Mouse (Mus musculus): ENCODE measurements around the gene Nostrin. TPM values are rescaled to one million over a fixed set of nuclear protein-coding genes. Genes with fewer than 3 reads are reported as not detected.

The Nostrin gene
- polyA plus RNA-seq, 1 experiment from 2014 or later, result 24.1 TPM

GRCm38 (mm10) chr2:69140215-69140614, 4.6 kb downstream of the Nostrin start:
- Histone ChIP-seq H3K79me2 (ENCODE audit: inconsistent target) (peaks cover 22% of the 10 kb centered on the region), H3K36me3 (ENCODE audit: inconsistent target) (0 out of 2 replicates have a peak, but pooled peaks cover 7% of the 10 kb centered on the region), H3K4me3 (ENCODE audit: inconsistent target) (no peak overlapping the region), H3K27ac (no peak overlapping the region)
- WGBS (ENCODE audit: missing documents), result 67% methylated on average over 2 of the region's 2 CpGs

GRCm38 (mm10) chr2:69140816-69141215, 5.2 kb downstream of the Nostrin start:
- Histone ChIP-seq H3K27ac (no peak overlapping the region), H3K36me3 (ENCODE audit: inconsistent target) (0 out of 2 replicates have a peak, but pooled peaks cover 9% of the 10 kb centered on the region), H3K79me2 (ENCODE audit: inconsistent target) (peaks cover 22% of the 10 kb centered on the region), H3K4me3 (ENCODE audit: inconsistent target) (no peak overlapping the region)
- WGBS (ENCODE audit: missing documents), result 88% methylated on average over 4 of the region's 4 CpGs

- WGBS (ENCODE audit: missing documents), result 86% methylated on average over 3 of the region's 3 CpGs
- Histone ChIP-seq H3K79me2 (ENCODE audit: inconsistent target) (no peaks in the 10 kb centered on the region), H3K27ac (no peak overlapping the region)
Observed at GRCm38 (mm10) chr2:69148691-69149090, 13.1 kb downstream of the Nostrin start.

GRCm38 (mm10) chr2:69149154-69149553, 13.6 kb downstream of the Nostrin start:
- Histone ChIP-seq H3K4me3 (ENCODE audit: inconsistent target) (no peak overlapping the region), H3K27ac (no peak overlapping the region), H3K36me3 (ENCODE audit: inconsistent target) (0 out of 2 replicates have a peak, but pooled peaks cover 9% of the 10 kb centered on the region), H3K79me2 (ENCODE audit: inconsistent target) (no peaks in the 10 kb centered on the region)
- whole genome bisulfite sequencing (ENCODE audit: missing documents), result 84% methylated on average over 10 of the region's 10 CpGs

More at GRCm38 (mm10) chr2:69148691-69149090, 13.1 kb downstream of the Nostrin start:
- H3K4me3 ChIP-seq (ENCODE audit: inconsistent target), result no peak overlapping the region
- 0 out of 2 replicates have a peak, but pooled peaks cover 9% of the 10 kb centered on the region for H3K36me3 ChIP-seq (ENCODE audit: inconsistent target)

GRCm38 (mm10) chr2:69150841-69151240, 15.2 kb downstream of the Nostrin start:
- WGBS (ENCODE audit: missing documents), result 94% methylated on average over 5 of the region's 5 CpGs
- no peak overlapping the region for H3K27ac ChIP-seq
- no peak overlapping the region for H3K4me3 ChIP-seq (ENCODE audit: inconsistent target)
- no peaks in the 10 kb centered on the region for H3K36me3 ChIP-seq (ENCODE audit: inconsistent target)
- no peaks in the 10 kb centered on the region for H3K79me2 ChIP-seq (ENCODE audit: inconsistent target)

- Histone ChIP-seq H3K27ac (no peak overlapping the region), H3K79me2 (ENCODE audit: inconsistent target) (no peaks in the 10 kb centered on the region), H3K4me3 (ENCODE audit: inconsistent target) (no peak overlapping the region), H3K36me3 (ENCODE audit: inconsistent target) (peaks cover 13% of the 10 kb centered on the region; the same call in 1 of the 2 replicates)
- 88% methylated on average over 3 of the region's 3 CpGs for WGBS (ENCODE audit: missing documents)
Observed at GRCm38 (mm10) chr2:69155861-69156260, 20.3 kb downstream of the Nostrin start.

- 86% methylated on average over 7 of the region's 7 CpGs for WGBS (ENCODE audit: missing documents)
Observed at GRCm38 (mm10) chr2:69156283-69156682, 20.7 kb downstream of the Nostrin start.

GRCm38 (mm10) chr2:69158907-69159306, 23.3 kb downstream of the Nostrin start:
- no peak overlapping the region for H3K4me3 ChIP-seq (ENCODE audit: inconsistent target)
- no peaks in the 10 kb centered on the region for H3K79me2 ChIP-seq (ENCODE audit: inconsistent target)
- H3K27ac ChIP-seq, result no peak overlapping the region
- H3K36me3 ChIP-seq (ENCODE audit: inconsistent target), result peaks cover 13% of the 10 kb centered on the region; the same call in 1 of the 2 replicates

More at GRCm38 (mm10) chr2:69156283-69156682, 20.7 kb downstream of the Nostrin start:
- Histone ChIP-seq H3K4me3 (ENCODE audit: inconsistent target) (no peak overlapping the region), H3K27ac (no peak overlapping the region), H3K79me2 (ENCODE audit: inconsistent target) (no peaks in the 10 kb centered on the region), H3K36me3 (ENCODE audit: inconsistent target) (peaks cover 13% of the 10 kb centered on the region; the same call in 1 of the 2 replicates)

- 91% methylated on average over 9 of the region's 9 CpGs for WGBS (ENCODE audit: missing documents)
- no peak overlapping the region for H3K4me3 ChIP-seq (ENCODE audit: inconsistent target)
- H3K27ac ChIP-seq, result no peak overlapping the region
- peaks cover 4% of the 10 kb centered on the region; the same call in 1 of the 2 replicates for H3K36me3 ChIP-seq (ENCODE audit: inconsistent target)
- H3K79me2 ChIP-seq (ENCODE audit: inconsistent target), result no peaks in the 10 kb centered on the region
Observed at GRCm38 (mm10) chr2:69170395-69171077, 34.9 kb downstream of the Nostrin start.

GRCm38 (mm10) chr2:69175296-69175695, 39.7 kb downstream of the Nostrin start:
- Histone ChIP-seq H3K79me2 (ENCODE audit: inconsistent target) (no peaks in the 10 kb centered on the region), H3K36me3 (ENCODE audit: inconsistent target) (no peaks in the 10 kb centered on the region), H3K4me3 (ENCODE audit: inconsistent target) (no peak overlapping the region), H3K27ac (no peak overlapping the region)
- 95% methylated on average over 5 of the region's 5 CpGs for WGBS (ENCODE audit: missing documents)

- 91% methylated on average over 4 of the region's 4 CpGs for WGBS (ENCODE audit: missing documents)
- no peaks in the 10 kb centered on the region for H3K79me2 ChIP-seq (ENCODE audit: inconsistent target)
Observed at GRCm38 (mm10) chr2:69179721-69180120, 44.1 kb downstream of the Nostrin start.

GRCm38 (mm10) chr2:69187990-69188389, 52.4 kb downstream of the Nostrin start:
- Histone ChIP-seq H3K4me3 (ENCODE audit: inconsistent target) (no peak overlapping the region), H3K36me3 (ENCODE audit: inconsistent target) (0 out of 2 replicates have a peak, but pooled peaks cover 3% of the 10 kb centered on the region), H3K79me2 (ENCODE audit: inconsistent target) (no peaks in the 10 kb centered on the region), H3K27ac (no peak overlapping the region)
- 86% methylated on average over 2 of the region's 2 CpGs for WGBS (ENCODE audit: missing documents)

More at GRCm38 (mm10) chr2:69179721-69180120, 44.1 kb downstream of the Nostrin start:
- Histone ChIP-seq H3K4me3 (ENCODE audit: inconsistent target) (no peak overlapping the region), H3K27ac (no peak overlapping the region), H3K36me3 (ENCODE audit: inconsistent target) (no peaks in the 10 kb centered on the region)

GRCm38 (mm10) chr2:69188732-69189131, 53.1 kb downstream of the Nostrin start:
- no peak overlapping the region for H3K4me3 ChIP-seq (ENCODE audit: inconsistent target)
- no peak overlapping the region for H3K27ac ChIP-seq
- 84% methylated on average over 6 of the region's 6 CpGs for WGBS (ENCODE audit: missing documents)
- H3K36me3 ChIP-seq (ENCODE audit: inconsistent target), result 0 out of 2 replicates have a peak, but pooled peaks cover 3% of the 10 kb centered on the region
- no peaks in the 10 kb centered on the region for H3K79me2 ChIP-seq (ENCODE audit: inconsistent target)

GRCm38 (mm10) chr2:69189222-69189621, 53.6 kb downstream of the Nostrin start:
- H3K36me3 ChIP-seq (ENCODE audit: inconsistent target), result 0 out of 2 replicates have a peak, but pooled peaks cover 3% of the 10 kb centered on the region
- 93% methylated on average over 4 of the region's 4 CpGs for WGBS (ENCODE audit: missing documents)

GRCm38 (mm10) chr2:69191059-69191458, 55.5 kb downstream of the Nostrin start:
- WGBS (ENCODE audit: missing documents), result 73% methylated on average over 5 of the region's 5 CpGs
- no peak overlapping the region for H3K4me3 ChIP-seq (ENCODE audit: inconsistent target)
- H3K79me2 ChIP-seq (ENCODE audit: inconsistent target), result no peaks in the 10 kb centered on the region
- H3K36me3 ChIP-seq (ENCODE audit: inconsistent target), result 0 out of 2 replicates have a peak, but pooled peaks cover 3% of the 10 kb centered on the region
- H3K27ac ChIP-seq, result no peak overlapping the region

More at GRCm38 (mm10) chr2:69189222-69189621, 53.6 kb downstream of the Nostrin start:
- no peak overlapping the region for H3K27ac ChIP-seq
- no peak overlapping the region for H3K4me3 ChIP-seq (ENCODE audit: inconsistent target)
- no peaks in the 10 kb centered on the region for H3K79me2 ChIP-seq (ENCODE audit: inconsistent target)
